Mouse (Mus musculus) G1E (cell line): ENCODE results near the gene Idi1.
"Not testable (repeated sequence)": the region's sequence is repeated elsewhere in the genome, so short reads cannot be mapped to it uniquely, and the experiment has no call there.

ENCODE experiments used
- CTCF ChIP-seq: IDR thresholded peaks from 2 replicates; pipeline ENCODE4 v1.5.1; 2012; ENCODE audit warnings: low read depth, low read length, inconsistent platforms, mixed read lengths
- GATA1 ChIP-seq: IDR thresholded peaks from 2 replicates; pipeline ENCODE4 v1.6.1; 2012; ENCODE audit warnings: borderline replicate concordance, low read length, inconsistent platforms, mixed read lengths
- POLR2AphosphoS5 ChIP-seq: IDR thresholded peaks from 2 replicates; pipeline ENCODE4 v1.6.1; 2012; ENCODE audit warnings: low read depth, low read length, inconsistent platforms; ENCODE audit not compliant: insufficient replicate concordance

DNA sequence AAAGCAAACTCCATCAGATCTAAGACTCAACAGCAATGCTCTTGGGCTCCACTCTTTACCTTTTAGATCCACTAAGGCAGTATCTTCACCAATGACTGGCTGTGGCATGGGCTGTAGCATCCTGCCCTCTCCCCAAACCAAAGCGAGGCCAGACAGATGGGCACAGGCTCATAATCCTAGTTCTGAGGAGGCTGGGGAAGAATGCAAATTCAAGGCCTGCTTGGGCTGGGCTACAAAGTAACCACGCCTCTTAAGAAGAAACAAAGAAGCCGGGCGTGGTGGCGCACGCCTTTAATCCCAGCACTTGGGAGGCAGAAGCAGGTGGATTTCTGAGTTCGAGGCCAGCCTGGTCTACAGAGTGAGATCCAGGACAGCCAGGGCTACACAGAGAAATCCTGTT lies 43.5 kb upstream of the Idi1 start:
- not testable (repeated sequence) for TF ChIP-seq CTCF, POLR2AphosphoS5, GATA1
